Mouse (Mus musculus): Measurements from ENCODE around the gene Csdc2. TPM values are rescaled to one million over a fixed set of nuclear protein-coding genes. Genes with fewer than 3 reads are reported as not detected.
A peak's percentile ranks its signal among the peaks of the same experiment; 100 is the strongest.

The Csdc2 gene
- polyA plus RNA-seq (2015; fragmentation: Nextera tagmentation; extraction: Ambion mirVana), result 287 and 292 TPM in 2 replicates

DNA sequence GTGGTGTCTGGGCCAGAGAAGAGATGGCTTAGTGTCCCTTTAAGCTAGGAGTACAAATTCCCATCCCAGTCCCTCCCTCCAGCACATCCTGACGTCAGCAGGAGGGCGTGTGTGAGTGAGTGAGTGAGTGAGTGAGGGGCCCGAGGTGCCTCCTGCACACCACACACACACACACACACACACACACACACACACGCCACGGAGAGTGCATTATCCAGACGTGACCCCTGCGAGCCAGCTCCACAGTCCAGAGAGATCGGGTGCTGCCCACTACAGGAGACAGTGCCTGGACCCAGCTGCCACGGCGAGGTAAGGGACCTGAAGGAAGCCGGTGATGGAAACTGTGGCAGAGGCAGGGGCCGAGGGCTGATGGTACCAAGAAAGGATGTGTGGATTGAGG is at the start of gene Csdc2:
Csdc2 (plus strand) TSS at position 81 of the 400 bp plus-strand sequence.
- H3K27ac ChIP-seq (ENCODE audit: low read depth, low read length), result peak within 1 kb of the TSS; percentile 88
- peak within 1 kb of the TSS; percentile 63 for H3K4me2 ChIP-seq (ENCODE audit: low read length)
- no peaks in the 10 kb centered on the region for H3K27me3 ChIP-seq (replicated peaks; ENCODE audit: control insufficient read depth, insufficient read depth, low read length)
- peak within 1 kb of the TSS; percentile 55 for H3K4me3 ChIP-seq (ENCODE audit: low read length)
- H3K36me3 ChIP-seq (ENCODE audit: control insufficient read depth, insufficient read depth, low read length), result no peaks in the 10 kb centered on the region
- H3K9me3 ChIP-seq (ENCODE audit: control insufficient read depth, low read length), result no peaks in the 10 kb centered on the region
- peak within 1 kb of the TSS; percentile 77 for H3K9ac ChIP-seq (ENCODE audit: low read depth, low read length)
- peaks cover 30% of the 10 kb centered on the region for H3K4me1 ChIP-seq (ENCODE audit: control insufficient read depth, insufficient read depth, low read depth, low read length)
- peak; percentile 87 for ATAC-seq
- WGBS, result 0% methylated on average over 12 of the region's 12 CpGs

- H3K4me2 ChIP-seq (ENCODE audit: low read length), result no peak overlapping the region
- WGBS, result 91% methylated on average over 6 of the region's 6 CpGs
- H3K27ac ChIP-seq (ENCODE audit: low read depth, low read length), result no peak overlapping the region
- H3K4me3 ChIP-seq (ENCODE audit: low read length), result no peak overlapping the region
- H3K27me3 ChIP-seq (replicated peaks; ENCODE audit: control insufficient read depth, insufficient read depth, low read length), result no peaks in the 10 kb centered on the region
- no peaks in the 10 kb centered on the region for H3K9me3 ChIP-seq (ENCODE audit: control insufficient read depth, low read length)
- no peaks in the 10 kb centered on the region for H3K4me1 ChIP-seq (ENCODE audit: control insufficient read depth, insufficient read depth, low read depth, low read length)
- H3K9ac ChIP-seq (ENCODE audit: low read depth, low read length), result no peak overlapping the region
- H3K36me3 ChIP-seq (ENCODE audit: control insufficient read depth, insufficient read depth, low read length), result peaks cover 20% of the 10 kb centered on the region; the same call in 1 of the 2 replicates
- no peak for ATAC-seq
These were observed 49.6 kb upstream of the Csdc2 start for GRCm38 (mm10) chr15:81886795-81887550.

- ATAC-seq, result no peak
- no peaks in the 10 kb centered on the region for H3K4me1 ChIP-seq (ENCODE audit: control insufficient read depth, insufficient read depth, low read depth, low read length)
- peaks cover 20% of the 10 kb centered on the region; the same call in 1 of the 2 replicates for H3K36me3 ChIP-seq (ENCODE audit: control insufficient read depth, insufficient read depth, low read length)
- H3K4me3 ChIP-seq (ENCODE audit: low read length), result no peak overlapping the region
- no peaks in the 10 kb centered on the region for H3K9me3 ChIP-seq (ENCODE audit: control insufficient read depth, low read length)
- H3K27ac ChIP-seq (ENCODE audit: low read depth, low read length), result no peak overlapping the region
- no peak overlapping the region for H3K4me2 ChIP-seq (ENCODE audit: low read length)
- WGBS, result 94% methylated on average over 7 of the region's 7 CpGs
- H3K27me3 ChIP-seq (replicated peaks; ENCODE audit: control insufficient read depth, insufficient read depth, low read length), result no peaks in the 10 kb centered on the region
- no peak overlapping the region for H3K9ac ChIP-seq (ENCODE audit: low read depth, low read length)
These were observed 47.4 kb upstream of the Csdc2 start for GRCm38 (mm10) chr15:81889175-81889574.

GRCm38 (mm10) chr15:81891140-81891802 is 45.3 kb upstream of the Csdc2 start:
- WGBS, result 91% methylated on average over 7 of the region's 7 CpGs
- no peak overlapping the region for H3K4me2 ChIP-seq (ENCODE audit: low read length)
- H3K9me3 ChIP-seq (ENCODE audit: control insufficient read depth, low read length), result no peaks in the 10 kb centered on the region
- no peak overlapping the region for H3K27ac ChIP-seq (ENCODE audit: low read depth, low read length)
- H3K4me1 ChIP-seq (ENCODE audit: control insufficient read depth, insufficient read depth, low read depth, low read length), result no peaks in the 10 kb centered on the region
- H3K9ac ChIP-seq (ENCODE audit: low read depth, low read length), result no peak overlapping the region
- peaks cover 30% of the 10 kb centered on the region for H3K36me3 ChIP-seq (ENCODE audit: control insufficient read depth, insufficient read depth, low read length)
- H3K27me3 ChIP-seq (replicated peaks; ENCODE audit: control insufficient read depth, insufficient read depth, low read length), result no peaks in the 10 kb centered on the region
- H3K4me3 ChIP-seq (ENCODE audit: low read length), result no peak overlapping the region
- no peak for ATAC-seq

DNA sequence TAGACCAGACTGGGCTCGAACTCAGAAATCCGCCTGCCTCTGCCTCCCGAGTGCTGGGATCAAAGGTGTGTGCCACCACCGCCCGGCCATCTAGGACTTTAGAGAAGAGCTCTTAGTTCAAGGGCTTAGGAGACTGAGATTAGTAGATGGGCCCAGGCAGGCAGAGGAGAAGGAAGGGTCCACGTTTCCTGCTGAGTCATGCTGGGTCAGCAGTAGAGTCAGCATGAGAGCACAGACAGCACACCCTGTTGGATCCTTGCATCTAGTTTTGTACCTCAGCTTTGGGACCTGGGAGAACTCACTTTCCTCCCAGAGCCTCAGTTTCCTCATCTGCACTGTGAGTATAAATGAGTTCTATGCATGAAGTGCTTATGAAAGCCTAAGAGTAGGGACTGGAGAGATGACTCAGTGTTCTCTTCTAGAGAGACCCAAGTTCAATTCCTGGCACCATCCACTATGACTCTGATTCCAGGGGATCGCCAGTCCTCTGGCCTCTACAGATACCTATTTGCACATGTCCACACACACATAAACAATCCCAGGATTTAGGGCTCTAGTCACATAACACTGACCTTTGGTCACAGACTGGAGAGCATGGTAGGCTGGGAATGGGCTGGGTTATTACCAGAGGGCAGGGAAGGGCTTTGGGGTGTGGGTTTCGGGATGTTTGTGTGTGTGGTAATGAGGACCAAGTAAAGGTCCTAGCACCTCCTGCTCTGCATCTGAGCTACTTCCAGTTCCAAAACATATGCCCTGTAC is 44.6 kb upstream of the Csdc2 start:
- H3K9ac ChIP-seq (ENCODE audit: low read depth, low read length), result no peak overlapping the region
- no peaks in the 10 kb centered on the region for H3K4me1 ChIP-seq (ENCODE audit: control insufficient read depth, insufficient read depth, low read depth, low read length)
- H3K4me2 ChIP-seq (ENCODE audit: low read length), result no peak overlapping the region
- peaks cover 37% of the 10 kb centered on the region for H3K36me3 ChIP-seq (ENCODE audit: control insufficient read depth, insufficient read depth, low read length)
- WGBS, result 96% methylated on average over 8 of the region's 8 CpGs
- ATAC-seq, result no peak
- H3K27ac ChIP-seq (ENCODE audit: low read depth, low read length), result no peak overlapping the region
- H3K27me3 ChIP-seq (replicated peaks; ENCODE audit: control insufficient read depth, insufficient read depth, low read length), result no peaks in the 10 kb centered on the region
- H3K9me3 ChIP-seq (ENCODE audit: control insufficient read depth, low read length), result no peaks in the 10 kb centered on the region
- no peak overlapping the region for H3K4me3 ChIP-seq (ENCODE audit: low read length)

- no peak overlapping the region for H3K9ac ChIP-seq (ENCODE audit: low read depth, low read length)
- H3K27ac ChIP-seq (ENCODE audit: low read depth, low read length), result no peak overlapping the region
- H3K27me3 ChIP-seq (replicated peaks; ENCODE audit: control insufficient read depth, insufficient read depth, low read length), result no peaks in the 10 kb centered on the region
- no peak for ATAC-seq
- 85% methylated on average over 1 of the region's 1 CpGs for whole genome bisulfite sequencing
- H3K4me3 ChIP-seq (ENCODE audit: low read length), result no peak overlapping the region
- no peaks in the 10 kb centered on the region for H3K9me3 ChIP-seq (ENCODE audit: control insufficient read depth, low read length)
- no peak overlapping the region for H3K4me2 ChIP-seq (ENCODE audit: low read length)
- H3K36me3 ChIP-seq (ENCODE audit: control insufficient read depth, insufficient read depth, low read length), result peaks cover 41% of the 10 kb centered on the region
- H3K4me1 ChIP-seq (ENCODE audit: control insufficient read depth, insufficient read depth, low read depth, low read length), result no peaks in the 10 kb centered on the region
These were observed 42.6 kb upstream of the Csdc2 start for GRCm38 (mm10) chr15:81894002-81894401.

GRCm38 (mm10) chr15:81896407-81896806 is 40.2 kb upstream of the Csdc2 start:
- no peak; the same call in 1 of the 2 replicates for ATAC-seq
- no peaks in the 10 kb centered on the region for H3K4me1 ChIP-seq (ENCODE audit: control insufficient read depth, insufficient read depth, low read depth, low read length)
- H3K4me3 ChIP-seq (ENCODE audit: low read length), result no peak overlapping the region
- peaks cover 35% of the 10 kb centered on the region for H3K36me3 ChIP-seq (ENCODE audit: control insufficient read depth, insufficient read depth, low read length)
- no peaks in the 10 kb centered on the region for H3K27me3 ChIP-seq (replicated peaks; ENCODE audit: control insufficient read depth, insufficient read depth, low read length)
- WGBS, result 77% methylated on average over 2 of the region's 2 CpGs
- H3K27ac ChIP-seq (ENCODE audit: low read depth, low read length), result no peak overlapping the region
- H3K9ac ChIP-seq (ENCODE audit: low read depth, low read length), result no peak overlapping the region
- H3K4me2 ChIP-seq (ENCODE audit: low read length), result no peak overlapping the region
- H3K9me3 ChIP-seq (ENCODE audit: control insufficient read depth, low read length), result no peaks in the 10 kb centered on the region

DNA sequence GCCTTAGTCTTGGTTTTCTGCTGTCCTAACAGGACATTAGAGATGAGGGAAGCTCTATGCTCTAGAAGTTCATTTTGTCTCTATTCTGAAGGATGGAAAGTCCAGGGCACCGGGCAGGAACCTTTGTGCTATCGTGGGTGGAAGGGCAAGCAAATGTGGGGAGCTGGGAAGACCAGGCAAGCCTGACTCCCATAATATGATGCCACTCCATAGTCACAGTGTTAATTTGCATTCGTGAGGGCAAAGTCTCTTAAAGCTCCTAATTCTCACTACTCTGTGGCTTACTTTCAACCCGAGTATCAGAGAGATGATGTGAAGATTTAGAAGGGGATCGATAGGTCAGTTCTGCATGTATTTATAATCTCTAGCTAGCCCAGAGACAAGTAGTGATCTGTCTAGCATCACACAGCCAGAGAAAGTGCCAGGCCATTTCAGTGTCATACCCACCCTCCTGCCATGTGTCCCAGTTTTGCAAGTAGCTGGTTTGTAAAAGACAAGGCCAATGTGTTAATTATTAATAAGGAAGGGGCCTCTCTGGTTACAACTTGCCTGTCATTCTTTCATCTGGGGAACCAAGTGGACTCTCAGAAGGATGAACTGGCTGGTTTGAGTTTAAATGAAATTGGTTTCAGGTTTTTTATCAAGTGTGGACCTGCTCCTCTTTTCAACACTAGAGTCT is 38.8 kb upstream of the Csdc2 start:
- no peak overlapping the region for H3K27ac ChIP-seq (ENCODE audit: low read depth, low read length)
- H3K27me3 ChIP-seq (replicated peaks; ENCODE audit: control insufficient read depth, insufficient read depth, low read length), result no peaks in the 10 kb centered on the region
- 98% methylated on average over 5 of the region's 5 CpGs for WGBS
- H3K4me1 ChIP-seq (ENCODE audit: control insufficient read depth, insufficient read depth, low read depth, low read length), result no peaks in the 10 kb centered on the region
- no peak overlapping the region for H3K4me2 ChIP-seq (ENCODE audit: low read length)
- no peak overlapping the region; the same call in 1 of the 2 replicates for H3K9ac ChIP-seq (ENCODE audit: low read depth, low read length)
- no peaks in the 10 kb centered on the region for H3K9me3 ChIP-seq (ENCODE audit: control insufficient read depth, low read length)
- H3K4me3 ChIP-seq (ENCODE audit: low read length), result no peak overlapping the region
- ATAC-seq, result no peak
- H3K36me3 ChIP-seq (ENCODE audit: control insufficient read depth, insufficient read depth, low read length), result peaks cover 37% of the 10 kb centered on the region

Measured in hindbrain, embryonic 16.5 days (tissue).